Mouse (Mus musculus): Measurements from ENCODE around the gene Fbxl2. TPM values are rescaled to one million over a fixed set of nuclear protein-coding genes. Genes with fewer than 3 reads are reported as not detected.

Fbxl2 gene
- polyA plus RNA-seq, 1 experiment, result 28.4 TPM

DNA sequence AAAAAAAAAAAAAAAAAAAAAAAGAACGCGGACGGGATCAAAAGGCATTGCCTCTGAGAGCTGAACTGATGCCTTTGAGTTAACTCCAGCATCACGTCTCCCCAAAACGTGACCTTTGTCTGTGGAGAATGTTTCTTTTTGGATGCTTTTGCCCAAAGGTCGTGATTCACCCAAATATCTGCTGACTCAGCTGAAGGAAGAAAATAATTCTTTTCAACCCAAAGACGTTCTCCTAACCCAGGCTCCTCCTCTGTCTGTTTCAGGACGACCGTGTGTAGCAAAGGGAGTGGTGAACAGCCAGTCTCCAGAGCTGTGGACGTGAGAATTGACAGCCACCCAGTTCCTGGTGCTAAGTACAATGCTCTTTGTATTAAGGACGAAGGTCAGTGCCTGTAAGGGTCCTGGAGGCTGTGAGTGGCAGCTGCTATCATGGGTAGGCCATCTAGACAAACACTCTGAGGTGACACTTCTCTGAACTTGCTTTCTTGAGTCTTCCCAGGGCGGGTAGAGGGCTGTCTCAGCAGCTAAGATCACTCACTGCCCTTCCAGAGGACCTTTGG, 22.6 kb upstream of the Fbxl2 start:
- Histone ChIP-seq H3K4me3 (replicated peaks; ENCODE audit: insufficient read depth, low read depth, low read length) (no peak overlapping the region), H3K4me1 (ENCODE audit: control insufficient read depth, insufficient read depth, low read length) (no peaks in the 10 kb centered on the region), H3K27ac (ENCODE audit: insufficient read depth, low read length) (no peak overlapping the region), H3K27me3 (ENCODE audit: control insufficient read depth, insufficient read depth, low read length) (no peaks in the 10 kb centered on the region)
- 53% methylated on average over 12 of the region's 12 CpGs for WGBS
- TF ChIP-seq CTCF (IDR thresholded peaks at IDR 0.05; ENCODE audit: borderline replicate concordance, insufficient read depth, low read depth, low read length), result no peak
- no peak for TF ChIP-seq POLR2A (IDR thresholded peaks at IDR 0.05; ENCODE audit: borderline replicate concordance, insufficient read depth, low read length)
- no peak for DNase-seq

DNA sequence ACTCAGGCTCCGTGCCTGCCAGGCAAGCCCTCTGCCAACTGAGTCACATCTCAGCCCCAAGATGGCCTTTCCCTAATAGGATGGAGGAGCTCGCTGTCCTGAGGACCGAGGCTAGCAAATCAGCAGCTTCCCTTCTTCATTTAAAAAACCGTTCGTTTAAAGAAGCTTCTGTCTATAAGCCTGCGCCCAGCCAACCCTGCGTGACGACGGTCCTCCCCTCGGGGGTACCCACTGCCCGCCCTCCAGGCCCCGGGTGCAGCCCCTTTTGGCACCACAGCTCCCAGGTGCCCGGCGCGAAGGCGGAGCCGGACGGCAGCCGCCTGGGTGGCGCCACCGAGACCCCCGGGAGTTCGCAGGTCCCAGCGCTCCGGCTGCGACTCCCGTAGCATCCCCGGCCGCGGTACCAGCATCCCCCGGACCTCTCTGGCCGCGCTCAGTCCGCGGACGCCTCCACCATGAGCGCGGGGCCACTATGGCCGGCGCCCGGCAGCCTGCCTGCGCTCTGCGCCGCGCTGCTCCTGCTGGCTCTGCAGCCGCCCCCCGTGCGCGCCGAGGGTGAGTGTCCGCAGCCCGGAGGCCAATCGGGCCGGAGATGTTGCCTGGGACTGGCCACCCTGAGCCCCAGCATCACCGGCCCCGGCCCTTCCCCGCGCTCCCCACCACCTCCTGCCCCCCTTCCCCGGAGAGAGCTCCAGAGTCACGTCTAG, 11.3 kb upstream of the Fbxl2 start, which contains the start of gene Susd5:
Gene Susd5, plus strand, starts transcription at position 51 of the 707 bp plus-strand sequence.
- TF ChIP-seq POLR2A (IDR thresholded peaks at IDR 0.05; ENCODE audit: borderline replicate concordance, insufficient read depth, low read length), result no peak
- no peak for TF ChIP-seq CTCF (IDR thresholded peaks at IDR 0.05; ENCODE audit: borderline replicate concordance, insufficient read depth, low read depth, low read length)
- H3K4me1 ChIP-seq (ENCODE audit: control insufficient read depth, insufficient read depth, low read length), result no peaks in the 10 kb centered on the region
- under 1% methylated on average over 60 of the region's 60 CpGs for WGBS
- DNase-seq, result no peak
- peaks cover 4% of the 10 kb centered on the region; the same call in 1 of the 2 replicates for H3K27me3 ChIP-seq (ENCODE audit: control insufficient read depth, insufficient read depth, low read length)
- no peak within 1 kb of the TSS for H3K27ac ChIP-seq (ENCODE audit: insufficient read depth, low read length)
- H3K4me3 ChIP-seq (replicated peaks; ENCODE audit: insufficient read depth, low read depth, low read length), result no peak within 1 kb of the TSS

DNA sequence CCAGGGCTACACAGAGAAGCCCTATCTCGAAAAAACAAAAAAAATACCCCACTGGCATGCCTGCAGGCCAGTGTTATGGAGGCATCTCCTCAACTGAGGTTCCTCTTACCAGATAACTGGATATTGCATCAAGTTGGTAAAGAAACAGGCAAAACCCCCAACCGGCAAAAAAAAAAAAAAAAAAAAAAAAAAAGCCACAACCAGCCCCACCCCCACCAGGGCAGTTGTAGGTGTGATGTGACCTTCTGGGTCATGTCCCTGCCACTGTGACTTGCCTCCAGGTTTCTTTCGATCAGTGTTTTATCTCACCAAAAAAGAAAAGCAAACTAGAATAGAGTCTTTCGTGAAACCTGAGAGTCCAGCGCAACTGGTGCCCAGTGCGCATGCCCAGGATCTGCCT, 6.9 kb upstream of the Fbxl2 start:
- TF ChIP-seq POLR2A (IDR thresholded peaks at IDR 0.05; ENCODE audit: borderline replicate concordance, insufficient read depth, low read length) (no peak), CTCF (IDR thresholded peaks at IDR 0.05; ENCODE audit: borderline replicate concordance, insufficient read depth, low read depth, low read length) (no peak)
- 78% methylated on average over 6 of the region's 6 CpGs for WGBS
- no peak for DNase-seq

DNA sequence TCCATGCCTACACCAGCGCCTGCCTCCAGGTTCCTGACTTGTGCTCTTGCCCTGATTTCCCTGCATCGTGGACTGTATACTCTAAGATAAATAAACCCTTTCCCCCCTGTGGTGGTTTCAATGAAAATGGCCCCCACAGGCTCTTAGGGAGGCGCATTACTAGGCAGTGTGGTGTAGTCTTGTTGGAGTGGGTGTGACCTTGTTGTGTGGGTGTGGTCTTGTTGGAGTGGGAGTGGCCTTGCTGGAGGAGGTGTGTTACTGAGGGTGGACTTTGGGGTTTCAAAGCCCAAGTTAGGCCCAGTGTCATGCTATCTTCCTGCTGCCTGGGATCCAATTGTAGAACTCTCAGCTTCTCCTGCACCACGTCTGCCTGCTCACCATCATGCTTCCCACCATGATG, 6.0 kb upstream of the Fbxl2 start:
- TF ChIP-seq CTCF (IDR thresholded peaks at IDR 0.05; ENCODE audit: borderline replicate concordance, insufficient read depth, low read depth, low read length), result no peak
- no peak for TF ChIP-seq POLR2A (IDR thresholded peaks at IDR 0.05; ENCODE audit: borderline replicate concordance, insufficient read depth, low read length)
- 82% methylated on average over 4 of the region's 4 CpGs for WGBS
- no peaks in the 10 kb centered on the region; the same call in 1 of the 2 replicates for H3K27me3 ChIP-seq (ENCODE audit: control insufficient read depth, insufficient read depth, low read length)
- H3K27ac ChIP-seq (ENCODE audit: insufficient read depth, low read length), result no peak overlapping the region
- no peak overlapping the region for H3K4me3 ChIP-seq (replicated peaks; ENCODE audit: insufficient read depth, low read depth, low read length)
- no peak for DNase-seq
- no peaks in the 10 kb centered on the region for H3K4me1 ChIP-seq (ENCODE audit: control insufficient read depth, insufficient read depth, low read length)

More for the DNA sequence above, 6.9 kb upstream of the Fbxl2 start:
- H3K4me1 ChIP-seq (ENCODE audit: control insufficient read depth, insufficient read depth, low read length), result no peaks in the 10 kb centered on the region
- no peak overlapping the region for H3K27ac ChIP-seq (ENCODE audit: insufficient read depth, low read length)
- peaks cover 3% of the 10 kb centered on the region; the same call in 1 of the 2 replicates for H3K27me3 ChIP-seq (ENCODE audit: control insufficient read depth, insufficient read depth, low read length)
- H3K4me3 ChIP-seq (replicated peaks; ENCODE audit: insufficient read depth, low read depth, low read length), result no peak overlapping the region

DNA sequence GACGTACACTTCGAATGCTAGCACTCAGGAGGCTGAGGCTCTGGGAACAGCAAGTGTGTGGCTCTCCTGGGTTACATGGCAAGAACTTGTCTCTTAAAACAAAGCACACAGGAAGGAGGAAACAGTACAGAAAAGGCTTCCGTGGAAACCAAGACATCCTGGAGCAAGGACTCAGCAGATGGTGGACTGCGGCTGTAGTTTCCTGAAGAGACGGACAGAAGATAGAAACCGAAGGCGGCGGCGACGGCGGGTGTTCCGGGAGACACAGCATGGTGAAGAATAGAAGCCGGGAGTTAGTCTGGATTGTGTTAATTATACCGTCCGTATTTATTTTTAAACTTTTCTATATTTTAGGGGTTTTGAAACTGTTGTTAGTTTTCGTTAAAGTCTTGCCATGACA, 4.8 kb upstream of the Fbxl2 start:
- Histone ChIP-seq H3K4me3 (replicated peaks; ENCODE audit: insufficient read depth, low read depth, low read length) (no peak overlapping the region), H3K4me1 (ENCODE audit: control insufficient read depth, insufficient read depth, low read length) (no peaks in the 10 kb centered on the region), H3K27me3 (ENCODE audit: control insufficient read depth, insufficient read depth, low read length) (no peaks in the 10 kb centered on the region), H3K27ac (ENCODE audit: insufficient read depth, low read length) (no peak overlapping the region)
- no peak for DNase-seq
- no peak for TF ChIP-seq POLR2A (IDR thresholded peaks at IDR 0.05; ENCODE audit: borderline replicate concordance, insufficient read depth, low read length)
- TF ChIP-seq CTCF (IDR thresholded peaks at IDR 0.05; ENCODE audit: borderline replicate concordance, insufficient read depth, low read depth, low read length), result no peak
- 86% methylated on average over 16 of the region's 16 CpGs for WGBS

DNA sequence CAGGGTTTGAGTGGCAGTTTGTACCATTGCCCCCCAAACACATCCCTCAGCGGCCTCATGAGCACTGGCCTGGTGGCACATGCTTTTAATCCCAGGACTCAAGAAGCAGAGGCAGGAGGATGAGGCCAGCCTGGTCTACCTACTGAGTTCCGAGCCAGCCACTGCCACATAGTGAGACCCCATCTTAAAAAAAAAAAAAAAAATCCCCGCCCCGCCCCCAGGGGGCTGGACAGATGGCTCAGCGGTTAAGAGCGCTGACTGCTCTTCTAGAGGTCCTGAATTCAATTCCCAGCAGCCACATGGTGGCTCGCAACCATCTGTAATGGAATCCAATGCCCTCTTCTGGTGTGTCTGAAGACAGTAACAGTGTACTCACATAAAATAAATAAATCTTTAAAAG, 4.1 kb upstream of the Fbxl2 start:
- no peaks in the 10 kb centered on the region for H3K27me3 ChIP-seq (ENCODE audit: control insufficient read depth, insufficient read depth, low read length)
- no peak for TF ChIP-seq CTCF (IDR thresholded peaks at IDR 0.05; ENCODE audit: borderline replicate concordance, insufficient read depth, low read depth, low read length)
- TF ChIP-seq POLR2A (IDR thresholded peaks at IDR 0.05; ENCODE audit: borderline replicate concordance, insufficient read depth, low read length), result no peak
- DNase-seq, result no peak
- H3K4me1 ChIP-seq (ENCODE audit: control insufficient read depth, insufficient read depth, low read length), result no peaks in the 10 kb centered on the region
- H3K27ac ChIP-seq (ENCODE audit: insufficient read depth, low read length), result no peak overlapping the region
- no peak overlapping the region for H3K4me3 ChIP-seq (replicated peaks; ENCODE audit: insufficient read depth, low read depth, low read length)
- WGBS, result 82% methylated on average over 7 of the region's 7 CpGs

DNA sequence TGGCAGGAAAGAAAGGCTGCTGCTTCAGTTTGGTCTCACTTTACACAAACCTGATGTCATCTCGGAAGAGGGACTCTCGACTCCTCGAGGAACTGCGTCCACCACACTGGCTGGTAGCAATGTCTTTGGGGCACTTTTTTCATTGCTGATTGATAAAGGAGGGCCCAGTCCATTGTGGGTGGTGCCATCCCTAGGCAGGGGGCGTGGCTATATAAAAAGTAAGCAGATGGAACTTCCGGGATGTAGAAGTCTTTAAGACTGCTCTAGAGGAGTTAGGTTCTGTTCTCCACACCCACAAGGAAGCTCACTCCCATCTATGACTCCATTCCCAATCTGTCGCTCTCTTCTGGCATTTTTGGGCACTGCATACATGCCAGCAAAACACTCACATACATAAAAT, 685 bp upstream of the Fbxl2 start:
- TF ChIP-seq POLR2A (IDR thresholded peaks at IDR 0.05; ENCODE audit: borderline replicate concordance, insufficient read depth, low read length) (no peak), CTCF (IDR thresholded peaks at IDR 0.05; ENCODE audit: borderline replicate concordance, insufficient read depth, low read depth, low read length) (no peak)
- no peak for DNase-seq
- no peaks in the 10 kb centered on the region for H3K27me3 ChIP-seq (ENCODE audit: control insufficient read depth, insufficient read depth, low read length)

DNA sequence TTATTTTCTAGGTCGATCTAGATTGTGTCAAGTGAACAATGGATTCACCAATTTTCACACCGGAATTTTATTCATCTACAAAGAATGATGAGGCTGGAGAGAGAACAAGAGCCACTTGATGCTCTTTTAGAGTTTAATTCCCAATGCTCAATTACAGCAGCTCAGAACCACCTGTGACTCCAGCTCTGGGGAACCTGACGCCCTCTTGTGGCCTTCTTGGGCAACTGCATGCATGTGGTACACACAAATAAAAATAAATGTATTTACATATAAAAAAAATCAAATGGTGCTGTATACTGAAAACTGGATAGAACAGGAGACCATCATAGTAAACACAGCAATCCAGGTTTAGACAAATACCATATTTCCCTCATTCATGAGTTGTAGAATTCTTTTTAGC, 1.5 kb downstream of the Fbxl2 start:
- H3K27me3 ChIP-seq (ENCODE audit: control insufficient read depth, insufficient read depth, low read length), result no peaks in the 10 kb centered on the region
- no peak overlapping the region for H3K4me3 ChIP-seq (replicated peaks; ENCODE audit: insufficient read depth, low read depth, low read length)
- H3K27ac ChIP-seq (ENCODE audit: insufficient read depth, low read length), result no peak overlapping the region
- WGBS, result 60% methylated on average over 3 of the region's 3 CpGs
- H3K4me1 ChIP-seq (ENCODE audit: control insufficient read depth, insufficient read depth, low read length), result no peaks in the 10 kb centered on the region
- DNase-seq, result no peak
- TF ChIP-seq POLR2A (IDR thresholded peaks at IDR 0.05; ENCODE audit: borderline replicate concordance, insufficient read depth, low read length), result no peak
- TF ChIP-seq CTCF (IDR thresholded peaks at IDR 0.05; ENCODE audit: borderline replicate concordance, insufficient read depth, low read depth, low read length), result peak; percentile 48

More for the DNA sequence above, 685 bp upstream of the Fbxl2 start:
- no peak overlapping the region for H3K4me3 ChIP-seq (replicated peaks; ENCODE audit: insufficient read depth, low read depth, low read length)
- H3K27ac ChIP-seq (ENCODE audit: insufficient read depth, low read length), result no peak overlapping the region
- H3K4me1 ChIP-seq (ENCODE audit: control insufficient read depth, insufficient read depth, low read length), result no peaks in the 10 kb centered on the region
- WGBS, result 86% methylated on average over 7 of the region's 7 CpGs
